Mouse (Mus musculus) kidney, adult 11 months (tissue): ENCODE measurements around the gene Prex1.

Experiments
- DNase-seq: peaks from one replicate; pipeline ENCODE4 v3.0.0; 2022

The Prex1 gene

GRCm38 (mm10) chr2:166631189-166631588 is 82.4 kb downstream of the Prex1 start:
- DNase-seq, result no peak

- peak; percentile 26 for DNase-seq
Measured at GRCm38 (mm10) chr2:166629941-166630674, 83.5 kb downstream of the Prex1 start.

DNA sequence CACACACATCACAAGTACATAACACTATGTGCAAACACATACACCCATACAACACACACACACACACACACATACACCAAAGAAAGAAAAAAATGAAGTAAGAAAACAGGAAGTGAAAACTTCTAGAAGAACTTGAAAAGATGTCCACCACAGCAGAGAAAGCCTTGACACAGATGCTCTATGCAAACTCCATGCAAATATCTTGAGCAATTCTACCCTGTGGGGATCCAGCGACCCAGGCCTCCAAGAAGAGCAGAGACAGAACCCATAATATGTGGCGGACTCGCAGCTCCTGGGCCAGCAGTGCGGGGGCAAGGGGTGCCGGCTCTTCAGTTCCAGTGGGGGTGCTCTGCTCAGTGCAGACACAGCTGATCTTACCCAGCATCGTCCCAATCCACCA is 86.1 kb downstream of the Prex1 start:
- no peak for DNase-seq

DNA sequence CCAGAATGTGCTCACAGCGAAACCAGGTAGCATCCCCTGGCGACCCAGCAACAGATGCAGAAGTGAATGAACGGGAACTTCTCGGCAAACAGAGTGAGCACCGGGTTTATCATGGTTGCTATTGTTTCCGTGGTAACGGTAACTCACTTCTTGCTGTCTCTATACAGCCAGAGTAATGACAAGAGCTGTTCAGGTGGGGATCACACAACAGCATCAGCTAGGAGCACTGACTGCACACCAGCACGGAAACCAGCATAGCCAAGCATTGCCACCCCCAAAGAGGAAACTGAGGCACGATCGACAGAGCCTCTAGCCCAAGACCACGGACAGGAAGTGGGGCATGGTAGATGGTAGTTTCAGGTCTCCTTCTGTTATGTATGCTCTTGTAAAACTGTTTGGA is 88.4 kb downstream of the Prex1 start:
- no peak for DNase-seq

GRCm38 (mm10) chr2:166623081-166623567 is 90.5 kb downstream of the Prex1 start:
- peak; percentile 21 for DNase-seq

- no peak for DNase-seq
Measured at GRCm38 (mm10) chr2:166622590-166622989, 91.0 kb downstream of the Prex1 start.

DNA sequence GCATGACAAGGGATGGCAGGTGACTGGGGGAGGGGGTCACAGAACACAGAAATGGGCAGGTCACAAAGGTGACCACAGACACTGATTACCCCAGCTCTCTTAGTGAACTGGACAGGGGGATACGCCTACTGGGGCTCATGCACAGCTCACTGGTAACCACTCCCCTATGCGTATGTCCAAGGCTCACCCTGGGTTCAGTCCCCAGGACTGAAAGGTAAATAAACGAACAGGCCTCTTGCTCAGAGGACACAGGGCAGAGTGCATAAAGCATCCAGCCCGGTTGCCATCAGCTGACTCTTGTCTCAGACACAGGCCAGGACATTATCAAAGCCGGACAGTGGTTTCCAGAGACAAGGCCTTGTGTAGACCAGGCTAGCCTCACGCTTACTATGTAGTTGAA is 91.6 kb downstream of the Prex1 start:
- DNase-seq, result no peak

DNA sequence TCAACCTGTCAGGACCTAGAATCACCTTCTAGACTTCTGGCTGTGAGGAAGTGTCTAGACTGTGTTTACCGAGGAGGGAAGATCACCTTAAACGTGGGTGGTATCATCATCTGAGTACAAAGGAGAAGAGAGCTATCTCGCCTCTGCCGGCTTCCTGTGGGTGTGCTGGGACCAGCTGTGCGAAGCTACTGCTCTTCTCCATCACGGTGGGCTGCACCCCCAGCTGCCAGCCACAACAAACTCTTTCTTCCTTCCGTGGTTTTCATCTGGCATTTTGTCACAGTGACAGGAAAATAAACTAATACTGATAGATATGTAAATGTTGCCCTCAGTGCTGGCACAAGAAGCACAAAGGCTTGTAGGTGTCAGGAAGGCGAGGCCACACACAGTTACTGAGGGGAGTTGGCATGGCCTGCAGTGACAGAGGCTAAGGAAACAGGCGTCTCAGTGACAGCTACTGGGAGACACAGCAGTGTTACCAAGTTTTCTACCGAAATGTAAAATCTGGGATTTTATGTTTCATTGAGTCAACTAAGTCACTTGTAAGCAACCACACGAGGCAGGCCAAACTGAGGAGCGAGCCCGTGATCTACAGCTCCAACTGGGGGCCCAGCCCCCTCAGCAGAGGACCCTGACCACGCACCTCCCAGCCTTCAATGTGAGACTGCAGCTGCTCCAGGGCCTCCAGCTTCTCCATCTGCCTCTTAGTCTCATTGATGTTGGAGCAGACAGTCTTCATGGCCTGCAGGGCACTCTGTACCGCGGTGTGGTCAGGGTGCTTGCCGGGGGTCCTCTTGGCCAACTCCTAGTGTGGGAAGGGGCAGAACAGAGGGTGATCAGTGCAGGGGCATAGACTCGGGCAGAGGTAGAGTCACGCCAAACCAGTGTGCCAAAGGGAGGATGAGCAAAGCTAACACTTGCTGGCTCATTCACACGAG is 92.8 kb downstream of the Prex1 start:
- no peak for DNase-seq

- no peak for DNase-seq
Measured at GRCm38 (mm10) chr2:166619906-166620490, 93.6 kb downstream of the Prex1 start.

DNA sequence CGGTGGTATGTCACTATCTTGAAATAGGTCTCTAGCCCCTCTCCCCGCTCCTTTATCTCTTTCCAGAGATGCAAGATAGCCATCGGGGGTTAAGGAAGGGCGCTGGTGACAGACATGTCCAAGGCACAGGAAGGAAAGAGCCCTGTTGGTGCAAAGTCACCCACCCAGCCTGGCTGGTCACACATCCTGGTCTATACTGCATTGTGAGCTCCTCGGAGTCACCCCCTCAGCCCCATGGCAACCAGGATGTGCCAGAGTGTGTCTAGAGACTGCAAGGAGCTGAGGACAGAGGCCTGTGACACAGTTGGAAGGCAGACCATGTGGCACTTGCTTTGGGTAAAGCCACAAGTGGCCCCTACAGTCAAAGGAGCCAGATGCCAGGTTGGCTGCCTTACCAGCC is 94.4 kb downstream of the Prex1 start:
- no peak for DNase-seq

DNA sequence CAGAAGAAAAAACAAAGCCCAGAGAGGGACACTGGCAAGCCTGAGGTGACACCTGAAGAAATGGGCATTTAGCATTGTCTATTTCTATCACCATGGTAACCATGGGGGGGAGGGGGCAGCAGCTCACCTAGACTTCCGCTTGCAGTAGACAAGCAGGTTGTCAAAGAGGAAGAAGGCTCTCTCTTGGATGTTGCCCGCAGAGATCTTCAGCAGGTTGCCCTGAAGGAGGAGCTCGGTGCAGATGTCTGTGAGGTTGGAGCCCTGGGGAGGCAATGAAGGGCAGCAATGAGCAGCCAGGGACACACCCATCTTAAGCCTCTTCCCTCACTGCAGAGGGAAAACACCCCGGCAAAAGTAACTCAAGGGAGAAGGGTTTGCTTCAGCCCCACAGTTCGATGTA is 95.9 kb downstream of the Prex1 start:
- DNase-seq, result no peak

DNA sequence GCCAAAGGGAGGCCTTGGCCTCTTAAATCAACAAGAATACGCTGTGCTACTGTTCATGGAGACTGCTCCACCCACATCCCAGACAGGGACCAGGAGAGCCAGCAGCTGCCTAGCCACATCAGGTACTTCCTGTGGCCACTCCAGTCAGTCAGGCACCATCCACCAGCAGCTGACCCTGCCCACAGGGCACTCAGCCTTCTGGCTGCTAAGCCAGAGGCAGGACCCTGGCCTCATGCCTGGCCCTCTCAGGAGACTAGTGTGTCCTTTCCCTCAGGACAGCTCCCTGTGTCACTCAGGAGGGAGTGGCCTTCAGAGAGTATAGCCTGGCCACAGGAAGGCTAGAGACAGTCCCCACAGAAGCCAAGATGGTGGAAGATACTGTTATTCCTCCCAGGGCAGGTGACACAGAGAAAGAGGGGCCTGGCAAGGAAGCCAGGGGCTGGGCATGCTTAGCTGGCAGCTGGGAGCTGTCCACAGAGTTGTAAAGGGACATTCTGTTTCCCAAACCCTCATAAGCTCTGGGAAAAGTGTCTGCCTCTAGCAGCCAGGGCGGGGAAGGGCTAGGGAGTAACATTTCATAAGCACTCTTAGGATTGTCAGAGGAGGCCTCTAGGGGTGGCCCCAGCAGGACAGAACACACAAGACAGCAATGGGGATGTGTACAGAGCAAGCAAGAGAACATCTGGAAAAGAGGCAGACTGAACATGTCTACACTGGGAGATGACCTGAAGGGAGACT is 98.1 kb downstream of the Prex1 start:
- no peak for DNase-seq

GRCm38 (mm10) chr2:166610271-166610670 is 103.4 kb downstream of the Prex1 start:
- no peak for DNase-seq

DNA sequence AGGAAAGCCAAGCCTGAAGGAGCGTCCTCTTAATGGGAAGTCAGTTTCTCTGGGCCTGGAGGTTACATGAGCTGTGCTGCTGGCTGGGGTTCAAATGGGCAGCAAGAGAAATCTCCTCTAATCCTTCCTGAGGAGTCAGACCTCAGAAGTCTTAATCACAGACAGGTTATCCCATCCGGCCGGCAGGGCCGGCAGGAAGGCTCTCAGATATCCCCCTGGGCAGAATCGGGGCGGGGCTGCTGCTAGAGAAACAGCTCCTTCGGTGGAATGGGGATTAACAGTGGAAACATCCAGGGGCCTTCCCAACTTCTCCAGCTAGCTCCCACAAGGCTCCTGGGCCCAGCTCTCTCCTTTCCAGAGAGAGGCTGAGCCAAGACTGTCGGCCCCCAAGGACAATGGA is 105.1 kb downstream of the Prex1 start:
- DNase-seq, result no peak

DNA sequence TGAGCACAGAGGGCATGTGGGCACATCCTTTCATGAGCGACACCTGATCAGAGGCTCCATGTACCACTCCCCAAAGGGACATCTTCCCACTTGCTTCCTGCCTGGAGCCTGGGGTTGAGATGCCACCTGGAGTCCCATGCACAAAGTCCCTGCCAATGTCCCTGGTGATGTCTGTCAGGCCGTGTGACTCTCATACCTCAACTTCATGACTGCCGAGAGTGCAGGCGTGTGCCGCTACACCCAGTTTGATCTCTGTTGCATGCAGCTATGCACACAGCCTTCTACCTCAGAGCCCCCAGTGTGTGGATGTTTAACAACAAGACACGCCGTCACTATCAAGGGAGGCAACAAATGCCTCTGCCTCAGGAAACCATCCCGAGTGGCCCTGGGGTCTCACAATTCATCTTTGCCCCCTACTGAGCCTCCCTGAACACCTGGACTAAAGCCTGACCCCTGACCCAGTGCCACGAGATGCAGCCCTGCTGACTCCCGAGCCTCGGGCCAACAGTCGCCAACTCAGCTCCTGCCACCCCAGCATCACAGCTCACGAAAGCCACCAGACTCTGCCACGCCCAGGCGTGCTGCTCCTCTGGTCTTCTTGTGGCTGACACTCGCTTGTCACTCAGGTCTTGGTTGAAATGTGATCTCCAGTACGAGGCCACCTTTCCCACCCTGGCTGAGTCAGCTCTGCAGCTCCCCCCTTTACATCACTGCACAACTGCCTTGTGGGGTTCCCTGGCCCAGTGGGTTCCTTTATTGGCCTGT is 107.0 kb downstream of the Prex1 start:
- DNase-seq, result no peak

DNA sequence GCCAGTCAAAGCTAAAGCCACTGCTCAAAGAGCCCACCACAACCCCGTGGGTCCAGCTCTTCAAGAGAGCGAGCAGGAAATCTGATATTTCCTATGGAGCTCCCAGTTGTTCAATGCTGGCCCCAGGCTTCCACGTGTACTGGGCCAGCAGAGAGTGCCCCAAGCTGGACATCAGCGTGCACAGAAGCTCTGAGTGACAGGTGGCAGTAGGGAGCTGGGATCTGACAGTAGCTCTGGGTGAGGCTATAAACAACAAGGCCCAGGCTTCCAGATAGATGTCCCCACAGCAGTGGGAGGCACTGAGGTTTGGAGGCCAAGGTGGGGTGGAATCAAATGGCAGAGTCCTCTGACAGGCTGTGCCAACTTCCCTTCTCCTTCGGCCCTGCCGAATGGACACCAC is 107.6 kb downstream of the Prex1 start:
- no peak for DNase-seq

DNA sequence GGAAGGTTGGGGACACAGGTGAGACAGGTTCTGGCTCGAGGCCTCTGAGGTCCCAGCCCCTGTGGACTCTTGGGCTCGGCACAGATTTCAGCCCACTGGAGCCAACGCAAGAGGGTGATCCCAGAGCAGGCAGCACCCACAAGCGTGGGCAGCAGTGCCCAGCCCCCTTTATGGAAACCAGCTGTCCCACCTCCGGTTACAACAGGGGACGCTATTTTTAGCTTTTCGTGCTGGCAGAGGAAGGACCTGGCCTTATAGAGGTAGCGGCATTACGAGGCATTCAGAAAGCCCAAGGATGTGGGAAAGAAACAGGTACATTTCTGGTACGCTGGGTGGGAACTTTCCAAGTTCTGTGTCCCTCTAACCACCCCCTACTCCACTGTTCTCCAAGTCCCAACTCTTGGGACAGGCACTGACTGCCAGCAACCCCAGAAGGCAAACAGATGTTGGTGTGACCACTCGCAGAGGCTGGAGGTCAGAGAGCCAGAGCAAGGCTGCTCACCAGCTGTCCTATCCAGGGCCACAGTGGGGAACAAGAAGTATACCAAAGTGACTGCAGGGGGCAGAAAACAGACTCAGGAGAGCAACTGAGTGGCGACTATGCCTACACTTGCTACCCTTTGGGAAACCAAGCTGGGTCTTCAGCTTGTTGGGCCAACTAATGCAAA is 108.3 kb downstream of the Prex1 start:
- no peak for DNase-seq

GRCm38 (mm10) chr2:166602948-166603347 is 110.7 kb downstream of the Prex1 start:
- no peak for DNase-seq

DNA sequence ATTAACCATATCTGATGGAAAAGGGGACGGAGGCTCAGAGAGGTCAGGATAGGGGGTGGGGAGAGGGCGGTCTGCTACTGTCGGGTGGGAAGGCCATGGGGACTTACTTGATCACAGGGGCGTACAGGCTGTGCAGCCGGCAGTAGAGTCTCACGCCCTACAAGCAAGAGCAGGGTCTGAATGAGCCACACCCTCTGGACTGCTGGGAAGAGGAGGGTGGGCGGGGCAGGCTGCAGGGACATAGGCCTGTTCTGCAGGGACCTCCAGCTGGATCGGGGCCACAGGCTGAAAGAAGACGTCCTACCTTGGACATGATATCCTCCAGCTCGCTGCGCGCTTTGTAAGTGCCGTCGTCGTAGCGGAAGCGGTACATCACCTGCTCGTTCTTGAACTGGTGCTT is 112.2 kb downstream of the Prex1 start:
- no peak for DNase-seq

- DNase-seq, result no peak
Measured at GRCm38 (mm10) chr2:166598453-166599155, 115.0 kb downstream of the Prex1 start.

DNA sequence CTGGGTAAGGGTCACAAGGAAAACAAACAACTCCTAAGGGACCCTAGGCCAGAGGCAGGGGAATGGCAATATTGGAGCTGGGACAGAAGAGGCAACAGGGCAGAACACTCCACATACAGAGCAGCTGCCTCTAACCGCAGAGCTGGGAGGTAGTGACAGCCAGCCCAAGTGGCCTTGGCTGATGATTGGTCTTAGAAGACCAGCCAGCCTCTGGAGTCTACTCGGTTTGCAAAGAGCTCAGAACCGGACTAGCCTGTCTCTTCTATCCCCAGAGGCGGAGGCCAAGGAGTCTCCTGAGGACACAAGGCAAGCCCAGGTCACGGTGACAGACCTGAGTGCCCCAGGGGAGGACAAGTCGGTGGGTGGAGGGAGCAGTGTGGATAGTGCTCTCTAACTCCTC is 115.9 kb downstream of the Prex1 start:
- no peak for DNase-seq
